Mouse (Mus musculus) C2C12 (cell line): ENCODE data around the gene Rhoh.

Experiments used
- CEBPB ChIP-seq: IDR thresholded peaks from one replicate; pipeline ENCODE4 v1.6.1; 2011; ENCODE audit warnings: low read depth, mild to moderate bottlenecking, control low read depth, moderate library complexity
- CTCF ChIP-seq: IDR thresholded peaks from one replicate; pipeline ENCODE4 v1.5.1; 2011; ENCODE audit not compliant: control insufficient read depth, insufficient read depth, insufficient read length
- MAX ChIP-seq: IDR thresholded peaks from one replicate; pipeline ENCODE4 v1.6.1; 2011; ENCODE audit warnings: mild to moderate bottlenecking, control low read depth
- MYOG ChIP-seq: IDR thresholded peaks from one replicate; pipeline ENCODE4 v1.6.1; 2011; ENCODE audit not compliant: control insufficient read depth, insufficient read length; ENCODE audit errors: extremely low read depth

DNA sequence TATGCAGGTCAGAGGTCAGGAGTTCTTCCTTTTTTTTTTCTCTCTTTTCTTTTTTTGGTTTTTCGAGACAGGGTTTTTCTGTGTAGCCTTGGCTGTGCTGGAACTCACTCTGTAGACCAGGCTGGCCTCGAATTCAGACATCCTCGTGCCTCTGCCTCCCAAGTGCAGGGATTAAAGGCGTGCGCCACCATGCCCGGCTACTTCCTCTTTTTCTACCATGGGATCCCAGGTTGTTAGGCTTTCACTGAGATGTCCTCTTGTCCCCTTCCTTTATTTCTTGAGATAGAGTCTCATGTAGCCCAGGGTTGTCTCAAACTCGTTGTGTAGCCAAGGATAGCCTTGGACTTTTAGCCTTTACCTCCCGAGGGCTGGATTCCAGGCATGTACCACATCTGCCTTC is 14.5 kb upstream of the Rhoh start:
- TF ChIP-seq CTCF (no peak), CEBPB (no peak), MYOG (no peak), MAX (no peak)
